Mouse (Mus musculus) midbrain, embryonic 14.5 days (tissue): ENCODE data around the gene Porcn. TPM values are rescaled to one million over a fixed set of nuclear protein-coding genes. Genes with fewer than 3 reads are reported as not detected.

Experiments used
- ATAC-seq: fragments of 200-750 bp; cut with Nextera tagmentation; 2 replicates; pipeline ENCODE4 v1.8.0; 2017; ENCODE audit warnings: moderate number of reproducible peaks, moderate library complexity; ENCODE audit not compliant: low FRiP score, low TSS enrichment
- DNase-seq: peaks from one replicate; pipeline ENCODE4 v3.0.0-alpha.2; 2015
- H3K27ac ChIP-seq: fragments of 300-500 bp; sonication (generic); replicated peaks from 2 replicates; pipeline ENCODE4 v1.5.1; 2014; ENCODE audit warnings: mild to moderate bottlenecking, low read depth, low read length, moderate library complexity
- H3K27me3 ChIP-seq: fragments of 300-500 bp; sonication (generic); 2 replicates; pipeline ENCODE4 v1.6.1; 2014; ENCODE audit warnings: low read length, control low read depth, mixed read lengths; ENCODE audit not compliant: control insufficient read depth, insufficient read depth
- H3K36me3 ChIP-seq: fragments of 300-500 bp; sonication (generic); 2 replicates; pipeline ENCODE4 v1.6.1; 2014; ENCODE audit warnings: low read length, control low read depth; ENCODE audit not compliant: control insufficient read depth, insufficient read depth
- H3K4me1 ChIP-seq: fragments of 300-500 bp; sonication (generic); 2 replicates; pipeline ENCODE4 v1.6.1; 2014; ENCODE audit warnings: mild to moderate bottlenecking, antibody characterized with exemption, low read length, control low read depth; ENCODE audit not compliant: control insufficient read depth, insufficient read depth
- H3K4me2 ChIP-seq: fragments of 300-500 bp; sonication (generic); 2 replicates; pipeline ENCODE4 v1.6.1; 2014; ENCODE audit warnings: mild to moderate bottlenecking, low read length, moderate library complexity
- H3K4me3 ChIP-seq: fragments of 300-500 bp; sonication (generic); replicated peaks from 2 replicates; pipeline ENCODE4 v1.5.1; 2014; ENCODE audit warnings: low read depth, low read length
- H3K9ac ChIP-seq: fragments of 300-500 bp; sonication (generic); replicated peaks from 2 replicates; pipeline ENCODE4 v1.6.1; 2014; ENCODE audit warnings: mild to moderate bottlenecking, low read length, moderate library complexity
- H3K9me3 ChIP-seq: fragments of 300-500 bp; sonication (generic); 2 replicates; pipeline ENCODE4 v1.6.1; 2016; ENCODE audit warnings: low read length, control low read depth, mixed read lengths; ENCODE audit not compliant: control insufficient read depth
- WGBS: fragments of 180-500 bp; shearing (Covaris S2); extraction: QIAGEN DNeasy Blood & Tissue Kit; methylation state at CpG from one replicate; pipeline ENCODE4 v1.1.7; 2014; 5-methylcytosine and 5-hydroxymethylcytosine counted together
- polyA plus RNA-seq: library from polyadenylated mRNA; unstranded; fragments of >200 nt; fragmentation: Nextera tagmentation; extraction: Ambion mirVana; gene quantifications from 2 replicates; pipeline ENCODE4 v1.2.1, GENCODE M21; 2014

Gene Porcn
- polyA plus RNA-seq, 1 experiment from 2014 or later, result 45.5 TPM

- no peaks in the 10 kb centered on the region for H3K4me1 ChIP-seq
- H3K4me3 ChIP-seq, result no peak overlapping the region
- no peak for DNase-seq
- no peaks in the 10 kb centered on the region for H3K9me3 ChIP-seq
- ATAC-seq, result no peak
- no peak overlapping the region for H3K27ac ChIP-seq
- no peaks in the 10 kb centered on the region for H3K27me3 ChIP-seq
- WGBS, result 89% methylated on average over 10 of the region's 10 CpGs
- H3K36me3 ChIP-seq, result 0 out of 2 replicates have a peak, but pooled peaks cover 26% of the 10 kb centered on the region
- H3K9ac ChIP-seq, result no peak overlapping the region
- no peak overlapping the region for H3K4me2 ChIP-seq
Measured at GRCm38 (mm10) chrX:8167716-8168647, 38.3 kb downstream of the Porcn start.

GRCm38 (mm10) chrX:8164471-8164870 is 41.9 kb downstream of the Porcn start:
- H3K27ac ChIP-seq, result no peak overlapping the region
- H3K36me3 ChIP-seq, result 0 out of 2 replicates have a peak, but pooled peaks cover 10% of the 10 kb centered on the region
- H3K9me3 ChIP-seq, result no peaks in the 10 kb centered on the region
- no peak overlapping the region for H3K9ac ChIP-seq
- no peak overlapping the region for H3K4me3 ChIP-seq
- DNase-seq (no peak), ATAC-seq (no peak)
- no peak overlapping the region for H3K4me2 ChIP-seq
- no peaks in the 10 kb centered on the region for H3K27me3 ChIP-seq
- H3K4me1 ChIP-seq, result no peaks in the 10 kb centered on the region
- 90% methylated on average over 4 of the region's 4 CpGs for WGBS

- H3K4me1 ChIP-seq, result no peaks in the 10 kb centered on the region
- H3K27me3 ChIP-seq, result no peaks in the 10 kb centered on the region
- no peak overlapping the region for H3K4me2 ChIP-seq
- 93% methylated on average over 5 of the region's 5 CpGs for WGBS
- ATAC-seq (no peak), DNase-seq (no peak)
- no peak overlapping the region for H3K9ac ChIP-seq
- H3K36me3 ChIP-seq, result 0 out of 2 replicates have a peak, but pooled peaks cover 7% of the 10 kb centered on the region
- H3K27ac ChIP-seq, result no peak overlapping the region
- no peak overlapping the region for H3K4me3 ChIP-seq
- no peaks in the 10 kb centered on the region for H3K9me3 ChIP-seq
Measured at GRCm38 (mm10) chrX:8163076-8163475, 43.2 kb downstream of the Porcn start.

- H3K4me3 ChIP-seq, result peak within 1 kb of the TSS; percentile 64
- H3K9me3 ChIP-seq, result no peaks in the 10 kb centered on the region
- peaks cover 8% of the 10 kb centered on the region; the same call in 1 of the 2 replicates for H3K4me1 ChIP-seq
- ATAC-seq, result peak; percentile 96
- H3K36me3 ChIP-seq, result peaks cover 33% of the 10 kb centered on the region
- WGBS, result 24% methylated on average over 62 of the region's 65 CpGs
- H3K27me3 ChIP-seq, result no peaks in the 10 kb centered on the region
- DNase-seq, result peak; percentile 92
- H3K4me2 ChIP-seq, result peak within 1 kb of the TSS; percentile 61
- peak within 1 kb of the TSS; percentile 96 for H3K27ac ChIP-seq
- peak within 1 kb of the TSS; percentile 85 for H3K9ac ChIP-seq
Measured at GRCm38 (mm10) chrX:8145153-8145991, 61.0 kb downstream of the Porcn start, which contains the start of gene Rbm3. Gene Rbm3, minus strand, starts transcription at chrX:8145880.

Other genes with a start within 250 kb of the Porcn start
- 0.11 TPM in 1 of 2 replicates, not detected in the other for gene Gata1, start 228.5 kb downstream of the Porcn start, polyA plus RNA-seq
- gene Glod5, start 188.0 kb downstream of the Porcn start, polyA plus RNA-seq, result not detected in 2 replicates
- 34.0 and 38.2 TPM in 2 replicates for gene Suv39h1, start 131.8 kb downstream of the Porcn start, polyA plus RNA-seq
- gene Was, start 116.0 kb downstream of the Porcn start, polyA plus RNA-seq, result 0.16 TPM in 1 of 2 replicates, not detected in the other
- 54.4 and 57.9 TPM in 2 replicates for gene Wdr13, start 73.6 kb downstream of the Porcn start, polyA plus RNA-seq
- 386 and 395 TPM in 2 replicates for gene Rbm3, start 60.6 kb downstream of the Porcn start, polyA plus RNA-seq
- 22.4 and 24.8 TPM in 2 replicates for gene Tbc1d25, start 30.3 kb downstream of the Porcn start, polyA plus RNA-seq
- gene Ebp, start 13.0 kb downstream of the Porcn start, polyA plus RNA-seq, result 24.7 and 29.6 TPM in 2 replicates
- gene Ftsj1, start 45.9 kb upstream of the Porcn start, polyA plus RNA-seq, result 43.7 and 55.4 TPM in 2 replicates
- 28.7 and 44.3 TPM in 2 replicates for gene Slc38a5, start 64.6 kb upstream of the Porcn start, polyA plus RNA-seq
- gene Ssxb10, start 120.9 kb upstream of the Porcn start, polyA plus RNA-seq, result not detected in 2 replicates
- gene Ssxb9, start 160.5 kb upstream of the Porcn start, polyA plus RNA-seq, result not detected in 2 replicates
- not detected in 2 replicates for gene Ssxb1, start 206.8 kb upstream of the Porcn start, polyA plus RNA-seq